Mouse (Mus musculus): Measurements from ENCODE around the gene Samd14.

Samd14 gene

DNA sequence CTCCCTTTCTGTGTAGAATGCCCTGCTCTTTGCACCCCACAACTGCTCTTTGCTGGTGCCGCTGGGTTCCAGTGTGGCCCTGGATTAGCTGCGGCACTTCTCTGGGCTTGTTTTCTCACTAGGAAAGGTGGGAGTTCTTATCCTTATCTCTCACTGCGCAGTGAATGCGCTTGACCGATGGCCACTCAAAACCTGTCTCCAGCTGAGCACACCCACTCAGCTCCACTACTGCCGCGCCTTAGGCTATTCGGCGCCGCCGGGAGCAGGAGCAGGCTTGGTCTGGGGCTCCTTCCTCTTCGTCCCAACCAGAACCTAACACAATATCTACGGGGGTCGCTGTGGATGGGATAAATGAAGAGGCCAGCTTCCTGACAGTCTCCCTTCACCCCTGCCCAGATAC lies 23.9 kb downstream of the Samd14 start:
- DNase-seq (ENCODE audit: low read depth in 2 of 2, low spot score in 2 of 2) = no peak

DNA sequence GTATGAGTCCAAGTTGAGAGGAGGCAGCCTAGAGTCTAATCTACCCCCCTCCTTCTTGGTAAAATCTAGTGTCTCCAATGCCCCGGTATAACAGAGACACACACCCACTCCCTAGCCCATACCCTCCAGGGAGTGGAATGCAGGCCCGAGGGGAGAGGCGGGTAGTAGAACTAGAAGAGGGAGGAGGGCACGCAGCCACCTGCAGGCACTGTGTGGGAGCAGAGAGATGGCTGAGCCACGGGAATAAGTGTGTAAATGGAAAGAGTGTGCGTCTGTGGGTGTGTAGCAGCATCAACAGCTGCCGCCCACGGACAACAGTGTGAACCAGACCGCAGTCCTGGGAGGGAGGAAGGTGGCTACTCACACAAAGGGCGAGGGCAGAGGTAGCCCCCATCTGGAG lies 25.2 kb downstream of the Samd14 start:
- no peak for DNase-seq (ENCODE audit: low read depth in 2 of 2, low spot score in 2 of 2)

DNA sequence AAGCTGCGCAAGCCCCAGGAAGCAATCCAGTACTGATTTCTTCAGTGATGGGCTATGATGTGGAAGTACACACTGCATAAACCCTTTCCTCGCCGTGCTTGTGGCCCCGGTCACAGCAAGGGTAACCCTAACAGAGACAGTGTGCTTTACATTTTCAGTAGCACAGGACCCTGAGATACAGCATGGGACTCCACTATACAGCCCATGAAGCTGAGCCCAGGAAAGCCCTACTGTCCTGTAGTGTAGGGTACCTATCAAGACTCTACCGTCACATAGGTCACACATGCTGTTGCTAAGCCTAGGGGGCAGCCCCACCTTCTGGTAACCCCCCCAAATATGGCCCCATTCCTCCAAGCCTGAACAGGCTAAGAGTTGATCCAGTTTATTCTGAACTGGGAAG lies 26.8 kb downstream of the Samd14 start:
- DNase-seq (ENCODE audit: low read depth in 2 of 2, low spot score in 2 of 2) = no peak

DNA sequence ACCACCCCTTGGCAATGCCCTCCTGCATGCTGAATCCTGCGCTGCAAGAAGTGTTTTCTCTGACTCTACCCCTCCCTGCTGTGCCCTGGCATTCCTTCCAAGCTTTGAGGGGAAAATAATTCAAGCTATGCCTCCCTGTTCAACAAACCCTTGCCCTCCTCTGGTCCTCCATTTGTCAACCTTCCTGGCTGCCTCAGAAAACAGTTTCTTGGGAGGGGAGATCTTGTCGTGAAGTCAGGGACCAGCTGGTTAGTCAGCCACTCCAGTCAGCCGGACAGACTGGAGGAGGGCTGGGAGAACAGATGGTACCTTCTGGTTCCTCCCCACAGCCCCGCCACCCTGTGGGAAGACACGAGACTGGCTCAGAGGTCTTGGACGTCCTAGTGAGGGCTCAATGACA lies 27.6 kb downstream of the Samd14 start:
- no peak for DNase-seq (ENCODE audit: low read depth in 2 of 2, low spot score in 2 of 2)

DNA sequence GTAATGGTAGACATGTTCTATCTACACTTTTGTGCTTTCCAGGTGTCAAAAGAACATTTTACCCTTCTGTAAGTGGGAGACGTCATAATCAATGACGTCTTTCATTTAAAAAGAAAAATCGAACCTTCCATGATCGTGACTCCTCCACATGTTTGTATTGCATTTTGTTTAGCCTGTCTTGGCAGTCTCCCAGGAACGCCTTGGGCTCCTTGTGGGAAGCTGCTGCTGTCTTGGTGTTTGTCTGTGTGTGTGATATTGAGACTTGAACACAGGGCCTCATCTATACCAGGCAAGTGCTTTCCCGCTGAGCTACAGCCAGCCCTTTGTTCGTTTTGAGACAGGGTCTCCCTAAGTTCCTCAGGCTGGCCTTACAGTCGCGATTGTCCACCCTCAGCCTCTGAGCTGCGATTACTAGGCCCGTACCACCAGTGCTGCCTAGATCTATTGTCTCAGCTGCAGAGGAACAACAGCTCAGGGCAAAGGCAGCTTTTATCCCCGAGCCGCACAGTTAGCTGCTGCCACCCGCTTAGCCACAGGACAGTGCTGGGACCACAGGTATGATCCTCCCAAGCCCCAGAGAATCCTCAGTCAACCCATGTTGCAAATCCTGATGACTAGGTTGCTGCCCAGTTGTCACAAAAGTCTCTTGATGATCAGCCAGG lies 28.6 kb downstream of the Samd14 start:
- DNase-seq (ENCODE audit: low read depth in 2 of 2, low spot score in 2 of 2) = no peak

DNA sequence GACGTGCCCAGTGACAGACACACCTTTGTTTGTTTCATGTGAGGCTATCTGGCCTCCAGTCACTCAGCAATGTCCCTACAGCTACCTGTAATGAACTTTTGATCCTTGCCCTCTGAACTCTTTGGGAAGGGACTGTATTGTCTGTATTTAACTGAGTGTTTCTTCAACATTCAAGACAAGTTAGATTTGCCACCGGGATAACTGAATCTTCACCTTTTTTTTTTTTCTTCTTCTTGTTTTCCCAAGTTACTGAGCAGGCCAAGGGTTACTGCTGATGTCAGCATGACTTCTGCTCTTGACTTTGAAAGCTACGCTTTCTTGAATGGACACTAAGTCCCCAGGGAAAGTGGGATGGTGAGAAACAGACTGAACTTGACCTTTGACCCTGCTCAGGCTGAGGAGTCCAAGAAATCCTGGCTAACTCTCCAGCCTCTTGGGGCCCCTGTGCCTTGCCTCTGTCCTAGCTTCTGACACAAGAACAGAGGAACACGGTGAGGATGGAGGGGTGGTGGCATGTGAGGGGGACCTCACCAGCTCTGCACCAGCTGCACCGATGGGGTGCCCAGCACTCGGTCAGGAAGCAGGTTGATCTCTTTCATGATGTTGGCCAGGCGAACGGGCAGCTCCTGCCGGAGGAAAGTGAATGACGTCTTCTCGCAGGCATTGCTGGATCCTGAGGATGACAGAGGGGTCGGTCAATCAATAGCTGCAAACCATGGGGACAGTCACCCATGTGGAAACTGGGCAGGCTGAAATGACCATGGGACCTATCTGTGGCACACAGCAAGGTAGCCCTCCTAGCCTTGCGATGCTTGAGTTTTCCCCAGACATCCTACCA lies 29.4 kb downstream of the Samd14 start:
- DNase-seq (ENCODE audit: low read depth in 2 of 2, low spot score in 2 of 2) = no peak

DNA sequence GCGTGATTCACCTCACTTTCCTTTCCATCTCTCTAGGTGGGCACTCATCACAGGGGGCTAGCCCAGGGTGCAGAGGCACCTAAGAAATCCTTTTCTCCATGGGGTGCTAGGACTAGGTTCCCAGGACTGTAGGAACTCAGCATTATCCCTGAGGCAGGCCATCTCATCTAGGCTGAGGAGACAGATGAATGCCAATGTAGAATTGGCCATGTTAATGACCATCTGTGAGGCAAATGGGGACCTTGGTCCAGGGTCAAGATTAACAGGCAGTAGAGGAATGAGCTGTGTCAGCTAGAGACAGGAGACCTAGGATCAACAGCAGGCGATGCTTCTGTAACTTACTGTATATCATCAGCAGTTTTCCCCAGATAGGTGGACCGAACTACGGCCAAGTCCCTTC lies 30.1 kb downstream of the Samd14 start:
- DNase-seq (ENCODE audit: low read depth in 2 of 2, low spot score in 2 of 2) = no peak

DNA sequence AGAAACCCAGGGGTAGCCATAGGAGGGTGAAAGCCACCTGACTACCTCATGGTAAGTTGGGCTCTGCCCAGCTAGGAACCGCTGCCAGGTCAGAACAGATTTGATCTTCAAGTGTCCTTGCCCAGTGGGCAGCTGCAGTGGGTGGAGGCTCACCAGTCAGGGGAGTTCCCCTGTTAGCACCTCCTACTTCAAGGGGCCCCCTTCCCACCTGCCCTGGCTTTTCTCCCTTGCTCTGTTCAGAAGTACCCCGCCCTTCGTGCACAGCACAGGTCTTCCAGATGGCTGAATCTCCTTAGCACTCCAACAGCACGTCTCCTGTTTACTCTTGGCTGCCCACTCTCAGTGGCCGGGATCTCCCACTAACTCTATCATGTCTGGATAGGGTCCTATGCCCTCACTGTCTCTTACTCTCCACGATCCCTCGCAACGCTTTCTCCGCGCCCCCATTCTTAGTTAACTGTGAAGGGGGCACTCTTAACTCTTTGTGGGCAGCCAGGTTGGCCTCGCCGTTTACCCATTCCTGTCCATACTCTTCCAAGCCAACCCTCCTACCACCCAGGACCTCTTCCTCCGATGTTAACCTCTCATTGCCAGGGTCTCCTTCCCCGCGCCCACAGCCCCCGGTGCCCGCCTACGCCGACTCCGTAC lies 30.9 kb downstream of the Samd14 start:
- DNase-seq (ENCODE audit: low read depth in 2 of 2, low spot score in 2 of 2) = no peak

DNA sequence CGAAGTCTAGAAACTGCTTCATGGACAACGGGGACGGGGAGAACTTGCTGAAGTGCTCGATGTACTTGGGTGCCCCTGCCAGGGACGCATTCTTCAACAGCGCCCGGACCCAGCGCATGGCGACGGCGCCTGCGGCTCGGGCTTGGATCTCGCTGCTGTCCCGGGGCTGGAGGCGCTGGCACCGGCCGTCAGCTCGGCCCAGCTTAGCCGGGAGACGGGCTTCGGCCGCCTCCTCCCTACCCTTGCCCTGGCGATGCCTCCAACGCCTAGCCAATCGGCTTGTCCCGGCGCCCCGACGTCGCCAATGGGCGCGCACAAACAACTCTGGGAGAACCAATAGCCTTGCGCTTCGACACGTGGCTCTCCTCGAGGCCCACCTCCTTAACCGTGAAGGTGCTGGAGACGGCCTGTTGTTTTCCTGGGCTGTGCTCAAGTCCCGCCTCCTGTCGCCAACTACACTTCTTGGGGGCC lies 31.5 kb downstream of the Samd14 start, which contains the start of gene Pdk2:
Pdk2 (minus strand) TSS at position 216 of the 471 bp plus-strand sequence.
- peak; percentile 88 for DNase-seq (ENCODE audit: low read depth in 2 of 2, low spot score in 2 of 2)

DNA sequence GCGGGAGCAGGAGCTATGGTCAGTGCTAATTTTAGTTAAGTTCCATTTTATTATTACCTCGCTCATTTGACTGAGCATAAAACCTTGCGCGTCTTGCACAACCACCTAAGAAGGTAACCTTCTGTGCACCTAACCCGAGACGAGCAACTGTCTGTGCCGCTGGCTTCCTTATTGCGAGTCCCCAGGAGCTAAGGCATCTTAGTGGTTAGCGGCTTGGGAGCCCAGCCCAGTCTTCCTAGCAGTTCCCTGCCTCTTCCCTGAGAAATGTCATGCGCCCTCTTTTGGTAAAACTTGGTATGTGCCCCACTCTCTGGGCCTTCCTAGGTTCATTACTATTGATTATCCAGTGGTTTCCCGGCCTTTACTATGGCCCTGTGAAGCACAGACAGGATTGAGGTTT lies 32.4 kb downstream of the Samd14 start:
- DNase-seq (ENCODE audit: low read depth in 2 of 2, low spot score in 2 of 2) = peak; percentile 35 to 65

DNA sequence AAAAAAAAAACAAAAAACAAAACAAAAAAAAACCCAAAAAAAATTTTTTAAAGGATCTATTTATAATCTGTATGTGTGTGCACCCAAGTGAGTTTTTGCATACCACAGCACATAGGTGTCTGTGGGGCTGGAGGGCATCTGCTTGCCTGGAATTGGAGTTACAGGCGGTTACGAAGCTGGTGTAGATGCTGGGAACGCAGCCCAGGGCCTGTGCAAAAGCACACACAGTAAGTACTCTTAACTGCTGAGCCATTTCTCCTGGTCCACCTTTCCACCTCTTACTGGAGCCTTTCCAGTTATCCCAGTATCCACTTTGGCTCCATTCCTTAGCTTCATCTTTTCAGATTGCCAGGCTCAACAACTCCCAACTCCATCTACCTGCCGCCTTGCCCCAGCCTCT lies 33.4 kb downstream of the Samd14 start:
- DNase-seq (ENCODE audit: low read depth in 2 of 2, low spot score in 2 of 2) = no peak

DNA sequence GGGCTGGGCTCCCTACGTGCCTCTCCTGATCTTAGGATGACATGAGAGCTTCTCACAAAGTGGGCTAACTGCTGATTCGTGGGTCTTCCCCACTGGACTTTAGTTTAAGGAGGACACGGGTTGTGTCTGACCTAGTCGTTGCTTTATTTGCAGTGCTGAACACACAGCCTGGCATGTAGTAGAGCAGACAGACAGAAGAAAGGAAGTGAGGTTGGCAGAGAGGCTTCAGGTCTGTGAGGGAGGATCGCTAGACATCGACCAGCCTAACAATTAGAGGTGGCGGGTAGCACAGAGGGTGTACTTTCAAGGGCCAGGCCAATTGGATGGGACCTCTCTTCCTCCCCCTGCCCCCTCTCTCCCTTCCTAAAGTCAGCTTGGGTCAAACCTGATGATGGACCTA lies 33.9 kb downstream of the Samd14 start:
- DNase-seq (ENCODE audit: low read depth in 2 of 2, low spot score in 2 of 2) = no peak

DNA sequence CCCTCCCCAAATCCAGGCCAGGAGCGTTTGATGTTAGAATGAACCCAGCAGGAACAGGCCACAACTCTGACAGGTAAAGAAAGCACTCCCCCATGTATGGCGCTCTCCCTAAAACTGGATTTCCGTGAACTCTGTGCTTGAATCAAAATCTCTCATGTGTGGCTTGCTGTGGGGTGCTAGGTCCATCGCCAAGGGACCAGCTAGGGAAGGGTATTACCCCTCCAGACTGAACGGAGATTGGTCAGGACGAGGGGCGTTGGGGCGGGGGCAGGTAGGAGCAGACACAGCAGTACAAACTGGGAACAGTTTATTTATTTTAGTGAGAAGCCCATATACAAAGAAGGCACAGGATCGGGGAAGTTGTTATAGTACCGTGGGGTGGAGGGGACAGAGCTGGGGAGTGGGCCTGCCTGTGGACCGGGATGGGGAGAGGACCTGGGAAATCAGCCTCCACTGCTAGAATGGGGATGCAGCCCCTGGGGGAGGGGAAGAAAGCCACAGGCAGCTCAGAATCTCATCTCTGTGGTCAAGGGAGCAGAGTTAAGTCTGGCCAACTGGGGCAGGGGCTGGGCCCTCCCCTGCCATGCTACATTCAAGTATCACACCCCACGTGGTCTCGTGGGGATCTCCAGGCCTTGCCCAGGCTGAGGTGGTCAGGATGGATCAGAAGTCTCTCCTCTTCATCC lies 34.6 kb downstream of the Samd14 start:
- no peak for DNase-seq (ENCODE audit: low read depth in 2 of 2, low spot score in 2 of 2)

DNA sequence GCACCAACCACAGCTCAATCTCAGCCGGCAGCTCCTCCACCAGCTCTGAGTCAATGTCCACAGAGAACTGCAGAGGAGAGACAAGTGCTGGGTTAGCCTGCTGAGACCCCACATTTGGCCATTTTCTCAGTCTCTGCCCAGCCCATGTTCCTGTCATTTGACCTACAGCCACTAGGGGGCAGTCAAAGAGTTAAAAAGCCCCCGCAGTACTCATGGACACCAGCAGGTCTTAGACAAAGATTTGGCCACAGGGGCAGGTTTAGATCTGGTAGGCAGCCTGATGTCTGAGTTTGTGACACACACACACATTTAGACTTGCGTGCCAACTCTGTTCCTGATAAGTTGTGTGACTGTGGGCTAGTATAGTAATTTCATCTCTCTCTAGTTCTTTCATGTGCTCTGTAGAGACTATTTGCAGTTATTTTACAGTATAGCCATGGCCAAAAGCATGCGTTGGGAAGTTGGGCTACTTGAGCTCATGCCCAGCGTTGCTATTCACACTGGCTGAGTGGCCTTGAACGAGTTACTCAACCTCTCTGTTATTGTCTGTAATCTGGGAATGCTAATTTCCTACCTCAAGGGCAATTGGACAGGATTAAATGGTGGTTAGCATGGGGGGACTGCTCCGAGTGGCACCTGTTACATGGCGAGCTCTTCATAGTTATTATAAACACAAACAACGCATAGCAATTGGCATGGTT lies 37.5 kb downstream of the Samd14 start:
- peak; percentile 46 to 62 for DNase-seq (ENCODE audit: low read depth in 2 of 2, low spot score in 2 of 2)

DNA sequence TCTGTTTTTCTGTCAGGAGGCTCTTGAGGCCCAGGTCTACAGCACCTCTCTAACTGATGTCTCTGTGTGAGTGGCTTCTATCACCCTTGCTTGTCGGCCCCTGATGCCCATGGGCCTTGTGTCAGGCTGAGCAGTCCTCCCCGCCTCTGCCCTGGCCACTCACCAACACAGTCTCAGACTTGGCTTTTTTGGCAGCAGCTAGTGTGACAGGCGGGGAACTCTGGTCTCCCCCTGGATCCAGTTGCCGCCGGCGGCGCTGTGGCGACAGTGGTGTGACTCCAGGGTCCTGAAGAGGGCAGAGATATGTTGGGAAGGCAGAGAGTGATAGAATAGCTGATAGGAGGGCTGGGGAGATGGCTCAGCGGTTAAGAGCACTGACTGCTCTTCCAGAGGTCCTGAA lies 43.4 kb downstream of the Samd14 start:
- DNase-seq (ENCODE audit: low read depth in 2 of 2, low spot score in 2 of 2) = no peak

DNA sequence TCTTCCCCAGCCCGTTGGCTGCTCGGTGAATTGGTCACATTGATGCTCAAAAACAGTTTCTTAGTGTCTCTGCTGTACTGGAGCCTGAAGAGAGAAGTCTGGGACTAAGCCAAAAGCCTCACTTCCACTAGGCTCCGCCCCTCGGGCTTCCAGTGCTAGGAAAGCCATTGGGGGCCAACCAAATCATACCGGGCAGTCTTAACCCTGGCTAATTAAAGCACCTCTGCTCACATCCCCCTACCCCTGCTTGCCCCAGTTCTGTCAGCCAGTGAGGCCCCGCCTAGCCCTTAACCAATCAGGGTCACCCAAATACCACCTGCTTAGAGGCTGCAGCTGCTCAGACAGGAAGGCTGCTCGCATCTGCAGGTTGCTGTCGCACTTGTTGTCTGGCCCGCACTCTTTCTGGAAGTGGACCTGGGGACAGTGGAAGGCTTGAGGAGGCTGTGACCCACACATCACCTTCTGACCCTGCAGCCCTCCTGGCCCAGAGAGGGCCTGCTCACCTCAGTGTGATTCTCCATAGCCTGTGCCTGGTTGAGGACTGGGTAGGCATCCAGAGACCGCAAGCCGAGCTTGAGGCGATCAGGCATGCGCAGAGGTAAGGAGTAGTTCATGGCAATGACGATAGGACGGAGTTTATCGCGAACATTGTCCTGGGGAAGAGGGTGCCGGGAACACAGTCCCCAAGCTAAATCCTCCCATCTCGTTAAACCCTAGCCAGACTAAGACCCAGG lies 47.3 kb downstream of the Samd14 start:
- no peak for DNase-seq (ENCODE audit: low read depth in 2 of 2, low spot score in 2 of 2)

DNA sequence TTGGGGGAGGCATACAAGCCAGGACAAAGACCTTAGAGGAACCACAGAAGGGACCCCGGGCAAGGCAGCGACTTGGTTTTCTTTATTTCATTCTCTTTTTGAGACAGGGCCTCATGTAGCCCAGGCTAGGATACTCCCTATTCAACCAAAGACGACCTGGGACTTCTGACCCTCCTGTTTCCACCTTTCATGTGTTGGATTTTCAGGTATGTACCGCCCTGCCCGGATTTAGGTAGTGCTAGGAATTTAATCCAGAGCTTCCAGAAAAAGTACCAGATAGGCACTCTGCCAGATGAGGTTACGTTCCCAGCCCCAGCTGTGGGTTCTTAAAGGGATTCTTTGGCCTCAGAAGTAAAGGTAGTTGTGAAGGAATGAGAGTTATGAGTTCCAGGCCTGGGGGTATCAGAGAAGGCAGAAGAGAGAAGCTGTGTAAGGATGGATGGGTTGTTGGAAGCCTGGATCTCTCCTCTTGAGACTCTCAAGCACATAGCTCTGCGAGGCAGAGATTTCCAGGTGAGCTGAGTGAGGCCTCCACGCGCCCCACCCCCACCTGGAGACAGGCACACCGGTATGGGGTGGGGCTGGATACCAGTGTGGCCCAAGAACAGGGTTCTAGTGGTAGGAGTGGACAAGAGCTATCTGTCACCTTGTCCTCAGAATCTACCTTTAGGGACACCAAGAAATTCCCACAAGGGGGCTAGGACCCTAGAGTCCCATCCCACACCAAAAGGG lies 59.7 kb downstream of the Samd14 start:
- DNase-seq (ENCODE audit: low read depth in 2 of 2, low spot score in 2 of 2) = no peak

DNA sequence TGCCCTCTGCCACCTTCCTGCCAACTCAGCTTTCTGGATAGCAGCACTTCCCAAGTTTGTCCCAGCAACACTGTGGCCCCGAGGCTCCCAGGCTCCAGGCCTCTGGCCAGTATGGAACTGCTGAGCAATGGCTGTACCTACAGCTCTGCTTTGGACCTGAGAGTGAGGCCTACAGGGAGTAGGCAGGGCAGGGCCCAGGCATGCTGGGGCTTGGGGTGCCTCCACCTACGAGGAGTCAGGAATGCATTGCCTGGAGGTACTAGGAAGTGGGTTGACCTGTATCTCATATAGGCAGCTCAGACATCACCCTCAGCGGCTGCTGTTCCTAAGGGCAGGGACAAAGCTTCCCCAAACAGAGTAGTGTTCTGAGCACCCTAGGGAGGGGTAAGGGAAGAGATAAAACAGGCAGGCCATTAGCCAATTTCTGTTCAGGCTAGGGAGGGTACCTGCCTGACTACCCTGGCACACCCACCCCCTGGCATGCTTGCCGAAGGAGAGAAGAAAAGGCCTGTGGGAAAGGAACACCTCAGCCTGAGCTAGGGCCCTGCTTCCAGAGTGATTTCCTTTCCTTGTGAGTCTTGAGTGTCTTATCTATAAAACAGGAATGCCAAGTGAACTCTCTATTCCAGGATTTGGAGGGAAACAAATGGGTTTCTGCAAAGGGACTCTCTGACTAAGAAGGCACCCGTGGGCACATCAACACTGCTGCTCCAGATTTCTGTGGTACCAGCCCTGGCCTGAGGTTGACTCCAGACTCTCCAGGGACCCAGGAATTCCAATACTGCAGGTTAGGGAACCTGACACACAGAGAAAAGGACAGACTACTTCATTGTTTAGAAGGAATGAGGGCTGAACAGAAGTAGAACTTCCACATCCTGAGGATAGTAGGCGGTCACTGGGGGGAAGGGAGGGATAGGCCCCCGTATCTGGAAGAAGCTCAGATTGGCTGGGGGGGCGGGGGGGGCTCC lies 60.7 kb downstream of the Samd14 start:
- no peak for DNase-seq (ENCODE audit: low read depth in 2 of 2, low spot score in 2 of 2)
